Mouse (Mus musculus) adipocyte (in vitro differentiated cells): ENCODE data around the gene Gm9780.
"Not testable (repeated sequence)": the region's sequence is repeated elsewhere in the genome, so short reads cannot be mapped to it uniquely, and the experiment has no call there.

Experiments
- DNase-seq: peaks from one replicate; pipeline ENCODE4 v3.0.0-alpha.2; 2016; ENCODE audit warnings: low spot score

Gm9780 gene

DNA sequence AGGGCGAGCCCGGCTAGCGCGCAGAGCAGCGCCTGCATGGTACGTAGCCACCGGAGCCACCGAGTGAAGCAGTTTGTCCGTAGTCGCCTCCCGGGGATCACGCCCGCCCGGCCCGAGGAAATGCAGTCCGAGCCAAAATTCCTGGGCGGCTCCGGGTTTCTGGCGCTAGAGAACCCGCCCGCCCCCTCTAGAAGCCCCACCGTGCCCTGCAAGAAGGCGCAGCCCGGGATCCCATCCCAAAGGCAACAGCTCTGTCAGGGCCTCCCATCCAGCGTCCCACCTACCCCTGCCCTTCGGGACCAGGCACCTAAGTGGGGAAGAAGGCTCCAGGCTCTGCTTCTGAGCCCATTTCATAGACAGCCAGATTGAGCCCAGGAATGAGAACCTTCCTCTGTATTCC, at the start of gene Gm9780:
TSS of gene Gm9780 (minus strand) at position 101 of the 400 bp plus-strand sequence.
- DNase-seq, result not testable (repeated sequence)

DNA sequence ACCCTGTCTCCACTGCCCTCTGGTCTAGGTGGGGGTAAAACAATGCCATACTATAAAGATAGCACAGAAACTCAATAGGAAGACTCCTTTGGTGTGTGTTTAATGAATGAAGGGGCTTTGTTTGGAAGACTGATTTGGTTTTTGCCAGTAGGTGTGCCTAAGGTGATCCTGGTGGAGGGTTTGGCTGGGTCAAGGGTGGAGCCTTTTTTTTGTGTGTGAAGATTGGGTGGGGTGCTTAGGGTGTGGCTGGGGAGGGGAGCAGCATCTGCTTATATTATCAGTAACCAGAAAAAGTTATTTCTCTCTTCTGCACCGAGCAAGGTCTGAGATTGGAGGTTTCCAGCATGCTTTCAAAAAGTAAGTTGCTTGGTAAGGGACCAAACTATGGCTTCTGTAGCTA, 39.5 kb upstream of the Gm9780 start, which contains the start of gene Cphx3:
TSS of gene Cphx3 (plus strand) at position 301 of the 400 bp plus-strand sequence.
- DNase-seq, result not testable (repeated sequence)

DNA sequence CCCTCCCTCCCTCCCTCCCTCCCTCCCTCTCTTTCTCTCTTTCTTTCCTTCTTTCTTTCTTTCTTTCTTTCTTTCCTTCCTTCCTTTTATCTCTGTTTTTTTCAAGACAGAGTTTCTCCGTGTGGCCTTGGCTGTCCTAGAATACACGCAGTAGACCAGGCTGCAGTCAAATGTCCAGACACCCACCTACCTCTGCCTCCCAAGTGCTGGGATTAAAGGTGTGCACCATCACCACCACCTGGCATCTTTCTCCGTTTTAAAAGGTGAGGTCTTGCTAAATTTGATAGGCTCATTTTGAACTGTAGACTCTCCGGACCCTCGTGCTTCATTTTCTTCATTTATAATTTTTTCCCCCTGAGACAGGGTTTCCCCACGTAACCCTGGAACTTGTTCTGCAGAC, 38.7 kb upstream of the Gm9780 start, which contains the start of gene Cphx2:
TSS of gene Cphx2 (plus strand) at position 301 of the 400 bp plus-strand sequence.
- not testable (repeated sequence) for DNase-seq

DNA sequence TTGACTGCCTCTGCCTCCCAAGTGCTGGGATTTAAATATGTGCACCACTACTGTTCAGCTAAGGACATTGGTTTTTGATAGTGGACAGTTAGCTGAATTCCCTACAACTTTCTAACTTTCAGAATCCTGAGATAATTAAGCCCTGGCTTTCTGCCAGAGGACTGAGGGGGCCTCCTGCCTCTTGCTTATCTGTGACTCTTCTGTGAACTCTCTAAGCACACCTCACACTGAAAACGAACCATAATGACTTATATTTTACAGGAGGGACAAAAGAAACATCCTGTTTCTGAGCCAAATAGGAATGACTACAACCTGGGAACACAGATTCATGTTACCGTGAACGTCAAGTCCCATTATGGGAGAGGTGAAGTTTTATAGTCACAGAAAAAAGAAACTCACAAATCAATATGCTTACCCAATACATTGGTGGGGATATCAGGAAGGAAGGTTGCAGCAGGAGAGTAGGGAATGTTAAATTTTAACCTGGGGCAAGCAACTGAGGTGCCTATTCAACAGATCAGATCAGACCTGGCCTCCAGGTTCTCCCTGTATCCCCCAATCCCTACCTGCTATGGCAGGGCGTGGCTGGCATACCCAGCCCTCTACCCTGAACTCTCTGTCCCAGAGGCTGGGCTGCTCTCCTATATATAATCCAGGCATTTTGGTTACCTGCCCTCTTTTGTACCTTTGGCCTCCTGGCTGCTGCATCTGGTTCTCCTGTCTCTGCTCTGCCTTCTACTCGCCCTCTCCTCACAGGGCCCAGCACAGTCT, 34.3 kb upstream of the Gm9780 start:
- not testable (repeated sequence) for DNase-seq

DNA sequence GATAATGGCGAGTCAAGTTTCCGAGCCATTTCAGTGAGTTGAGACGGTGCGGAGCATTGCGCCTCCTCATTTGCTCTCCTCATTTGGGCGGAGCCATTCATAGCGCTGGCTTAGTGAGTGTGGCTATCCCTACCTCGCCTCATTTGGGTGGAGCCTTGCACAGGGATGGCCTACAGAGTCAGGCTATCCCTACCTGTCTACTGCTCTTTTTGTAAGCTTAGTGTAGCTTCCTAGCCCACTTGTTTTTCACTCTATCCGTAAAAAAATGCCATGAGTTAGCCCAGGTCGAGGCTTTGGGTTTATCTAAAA, 24.8 kb upstream of the Gm9780 start, which contains the start of gene Tmem254c:
TSS of gene Tmem254c (minus strand) at position 31 of the 309 bp plus-strand sequence.
- DNase-seq, result not testable (repeated sequence)

DNA sequence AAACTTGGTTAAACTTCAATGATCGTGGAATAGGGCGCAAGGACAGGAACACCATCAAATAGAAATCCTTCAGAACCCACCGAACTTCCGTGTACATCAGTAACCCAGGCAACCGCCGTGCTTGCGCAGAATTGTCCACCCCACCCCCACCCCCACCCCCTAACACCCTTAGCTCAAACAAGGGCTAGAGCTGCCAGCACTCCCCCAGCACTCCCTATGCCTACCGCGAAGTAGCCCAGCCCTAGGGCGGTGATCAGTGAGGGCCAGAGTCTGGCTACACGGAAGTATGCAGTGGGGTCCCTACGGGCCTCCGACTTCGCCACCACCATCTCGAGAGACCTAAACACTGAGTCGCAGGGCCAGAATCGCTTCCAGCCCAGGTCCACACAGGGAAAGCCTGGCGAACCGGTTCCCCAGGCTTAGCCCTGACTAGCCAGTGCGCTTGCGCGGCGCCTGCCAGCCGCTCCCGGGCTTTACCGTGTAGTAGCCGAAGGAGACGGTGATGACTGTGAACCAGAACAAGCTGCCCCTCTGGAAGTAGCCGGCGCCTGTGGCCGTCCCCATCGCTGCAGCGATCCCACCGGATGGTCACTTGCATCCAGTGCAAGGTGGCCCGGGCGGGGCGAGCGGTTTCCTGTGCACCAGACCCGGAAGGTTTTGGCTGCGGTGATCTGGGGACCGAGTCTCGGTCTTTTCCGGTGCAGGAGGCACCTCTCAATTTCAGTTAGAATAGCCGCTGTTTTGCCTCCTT, 24.2 kb upstream of the Gm9780 start:
- not testable (repeated sequence) for DNase-seq

DNA sequence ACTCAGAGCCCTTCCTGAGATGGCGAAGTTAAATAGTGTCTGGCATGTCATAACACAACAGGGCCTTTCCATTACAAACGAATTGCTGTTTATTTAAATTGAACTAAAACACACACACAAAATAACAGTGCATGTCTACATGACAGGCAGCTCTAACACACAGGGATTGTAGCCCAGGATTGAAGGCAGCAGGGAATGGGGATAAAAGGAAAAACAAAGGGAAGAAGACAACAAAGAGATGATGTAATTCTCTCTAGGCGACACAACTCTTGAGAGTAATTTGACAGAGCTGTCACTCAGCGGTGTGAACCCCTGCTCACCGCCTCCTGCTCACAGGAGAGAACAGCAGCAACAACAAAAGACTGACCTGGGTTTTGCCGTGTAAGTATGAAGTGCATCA, 16.9 kb upstream of the Gm9780 start:
- DNase-seq, result not testable (repeated sequence)

DNA sequence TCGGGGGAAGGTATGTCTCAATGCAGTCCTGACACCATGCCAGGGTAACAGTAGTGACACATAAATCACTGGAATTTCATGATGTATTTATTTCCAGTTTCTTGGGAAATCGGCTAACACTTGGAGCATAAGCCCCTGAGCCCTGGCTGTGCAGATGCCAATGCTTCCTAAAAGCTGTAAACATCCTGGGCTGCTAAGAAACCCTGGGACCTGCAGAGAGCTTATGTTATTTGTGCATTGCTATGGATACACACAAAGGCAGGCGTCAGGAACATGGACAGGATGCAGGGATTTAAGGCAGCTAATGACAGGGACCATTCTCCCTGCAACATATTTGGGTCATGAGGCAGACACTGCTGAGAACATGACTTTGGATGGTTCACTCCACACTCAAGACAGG, 15.7 kb upstream of the Gm9780 start:
- not testable (repeated sequence) for DNase-seq

DNA sequence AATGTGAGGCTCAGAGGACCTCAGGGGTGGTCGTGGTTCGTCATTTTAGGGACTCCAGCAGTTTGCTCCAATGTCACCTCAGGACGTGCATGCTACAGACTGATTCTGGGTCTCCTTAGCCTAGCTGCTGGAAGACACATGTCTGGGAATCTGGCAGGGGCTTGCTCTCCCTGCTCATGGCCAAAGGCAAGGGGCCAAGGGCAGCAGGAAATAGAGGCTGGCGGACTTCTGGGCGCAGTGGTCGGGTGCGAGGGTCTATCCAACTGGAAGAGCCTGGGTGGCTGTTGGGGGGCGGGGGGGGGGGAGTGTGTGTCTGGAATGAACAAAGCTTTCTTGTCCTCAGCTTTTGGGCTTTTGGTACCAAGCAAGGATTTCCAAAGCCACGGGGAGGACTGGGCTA, 6.3 kb upstream of the Gm9780 start:
- DNase-seq, result not testable (repeated sequence)

DNA sequence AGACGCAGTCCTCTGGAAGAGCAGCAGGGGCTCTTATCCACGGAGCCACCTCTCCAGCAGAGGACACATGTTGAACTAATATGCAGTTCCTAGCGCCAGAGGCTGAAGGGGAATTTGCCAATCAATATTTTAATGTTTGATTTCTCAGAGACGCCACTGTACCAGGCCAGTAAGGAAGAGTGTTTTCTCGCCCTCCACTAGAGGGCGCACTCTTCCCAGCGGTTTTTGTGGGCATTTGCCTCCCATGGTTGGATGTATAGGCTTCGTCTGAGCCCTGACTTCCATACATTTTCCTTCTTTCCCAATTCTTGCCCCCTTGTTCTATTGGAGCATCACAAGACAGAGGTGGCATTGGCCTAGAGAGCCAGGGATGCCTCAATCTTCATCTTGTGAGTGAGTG, 4.5 kb upstream of the Gm9780 start:
- DNase-seq, result not testable (repeated sequence)

DNA sequence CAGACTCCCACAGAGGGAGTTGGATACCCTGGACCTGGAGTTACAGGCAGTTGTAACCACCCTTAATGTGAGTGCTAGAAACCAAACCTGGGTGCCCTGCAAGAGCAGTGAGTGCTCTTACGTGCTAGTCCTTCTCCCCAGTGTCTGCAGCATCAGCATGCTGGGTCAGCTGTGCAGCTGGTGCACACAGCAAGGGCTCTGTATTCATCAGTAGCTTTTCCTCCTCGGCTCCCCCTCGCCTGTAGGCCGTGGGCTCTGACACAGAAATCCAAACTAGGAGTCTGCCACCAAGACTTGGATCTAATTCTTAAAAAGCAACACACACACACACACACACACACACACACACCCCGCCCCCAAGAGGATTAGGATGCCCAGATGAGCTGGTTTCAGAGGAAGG, 2.5 kb upstream of the Gm9780 start:
- DNase-seq, result not testable (repeated sequence)

DNA sequence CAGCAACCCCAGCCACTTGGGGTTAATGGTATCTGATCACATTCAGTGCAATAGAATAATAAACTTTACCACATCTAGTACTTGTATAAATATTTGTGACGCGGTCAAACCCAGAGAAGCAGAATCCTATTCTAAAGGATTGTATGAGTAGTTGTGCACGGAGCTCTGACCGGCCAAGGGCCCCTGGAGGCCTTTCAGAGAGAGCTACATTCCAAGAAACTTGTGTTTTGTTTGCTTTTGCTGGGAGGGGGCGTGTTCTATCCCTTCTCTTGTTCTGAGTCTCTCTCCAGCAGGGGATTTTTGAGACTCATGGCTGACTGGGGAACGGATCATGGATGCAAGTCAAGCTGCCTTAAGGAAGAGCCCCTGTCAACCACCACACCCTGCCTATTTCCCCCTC, 7.1 kb downstream of the Gm9780 start:
- DNase-seq, result not testable (repeated sequence)

DNA sequence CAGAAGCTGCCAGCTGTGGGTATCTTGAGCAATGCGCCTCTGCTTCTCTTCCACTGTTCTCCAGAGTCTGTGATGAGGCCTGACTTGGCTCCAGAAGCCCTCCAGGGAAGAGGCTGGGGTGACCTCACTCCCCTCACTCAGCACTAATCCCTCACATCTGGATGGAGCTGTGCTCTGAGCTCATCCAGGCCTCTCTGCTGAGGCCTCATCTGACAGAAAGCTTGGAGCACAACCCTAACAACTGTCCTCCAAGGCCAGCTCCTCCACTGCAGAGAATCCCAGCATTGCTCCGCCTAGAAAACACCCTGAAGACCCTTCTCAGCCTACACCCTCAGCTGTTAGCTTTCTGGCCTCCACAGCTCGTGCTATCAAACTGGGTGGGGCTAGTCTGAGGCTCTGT, 8.1 kb downstream of the Gm9780 start:
- DNase-seq, result not testable (repeated sequence)

DNA sequence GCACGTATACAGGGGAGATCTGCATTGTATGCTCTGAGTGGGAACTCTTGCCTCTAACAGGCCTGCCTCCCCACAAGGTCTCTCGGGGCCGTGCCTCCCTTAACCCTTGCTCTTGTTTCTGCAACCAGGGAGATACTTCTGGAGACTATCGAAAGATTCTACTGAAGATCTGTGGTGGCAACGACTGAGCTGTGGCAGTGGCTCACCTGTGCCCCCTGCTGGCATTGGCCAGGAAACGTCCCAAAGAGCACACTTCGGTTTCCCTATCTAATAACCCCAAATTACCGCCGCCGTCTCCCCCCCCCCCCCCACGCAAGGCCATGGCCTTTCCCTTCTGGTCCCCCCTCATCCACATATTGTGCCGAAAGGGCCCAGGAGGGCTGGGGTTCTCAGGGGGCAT, 16.9 kb downstream of the Gm9780 start:
- DNase-seq, result not testable (repeated sequence)

DNA sequence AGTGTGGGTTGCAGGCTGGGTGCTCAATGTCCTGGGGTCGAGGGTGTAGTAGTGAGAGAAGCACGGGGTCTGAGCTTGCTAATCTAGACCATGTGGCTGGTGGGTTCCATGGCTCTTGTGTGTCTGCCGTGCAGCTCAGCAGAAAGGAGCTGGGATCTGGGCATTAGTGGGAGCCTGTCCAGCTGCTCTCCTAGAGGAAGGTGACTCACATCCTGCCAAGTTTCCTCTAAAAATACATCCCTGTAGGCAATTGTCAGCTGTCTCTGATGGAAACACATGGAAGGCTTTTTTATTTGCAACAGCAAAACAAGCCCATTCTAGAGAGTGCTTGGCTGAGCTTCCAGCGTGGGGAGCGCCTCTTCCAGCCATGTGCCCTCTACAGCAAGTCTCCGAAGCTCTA, 19.7 kb downstream of the Gm9780 start:
- not testable (repeated sequence) for DNase-seq

DNA sequence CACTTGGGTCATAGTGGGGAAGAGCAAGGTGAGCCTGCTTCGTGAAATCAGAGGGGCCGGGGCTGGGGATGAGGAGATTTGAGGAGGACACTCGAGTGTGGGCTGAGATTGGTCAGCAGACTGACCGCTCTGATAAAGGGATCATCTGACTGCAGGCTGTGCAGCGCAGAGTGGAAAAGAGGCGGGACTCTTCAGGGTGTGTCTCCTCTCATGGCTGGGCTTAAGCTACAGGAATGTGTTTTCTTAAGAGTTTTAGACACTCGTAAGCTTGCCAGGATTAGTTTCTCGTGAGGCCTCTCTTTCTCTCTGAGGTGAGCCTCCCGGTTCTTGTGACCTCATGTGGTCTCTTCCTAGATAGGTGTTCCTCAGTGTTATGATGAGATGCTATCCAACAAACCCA, 21.0 kb downstream of the Gm9780 start:
- not testable (repeated sequence) for DNase-seq

DNA sequence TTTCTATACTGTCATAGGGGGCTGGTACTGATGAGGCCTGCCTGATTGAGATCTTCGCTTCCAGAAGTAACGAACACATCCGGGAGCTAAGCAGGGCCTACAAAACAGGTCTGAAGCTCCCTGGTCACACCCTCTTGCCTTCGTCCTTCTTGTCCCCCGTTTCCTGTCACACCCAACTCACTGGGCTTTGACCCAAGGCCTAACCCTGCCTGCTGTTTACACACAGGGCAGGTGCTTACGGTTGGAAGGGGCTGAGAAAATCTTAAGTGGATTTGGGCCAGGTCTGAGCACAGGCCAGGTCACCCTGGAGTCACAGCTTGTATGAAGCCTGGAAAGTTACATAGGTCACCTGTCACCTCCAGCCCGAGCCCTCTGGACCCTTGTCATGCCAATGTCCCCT, 26.1 kb downstream of the Gm9780 start:
- not testable (repeated sequence) for DNase-seq

DNA sequence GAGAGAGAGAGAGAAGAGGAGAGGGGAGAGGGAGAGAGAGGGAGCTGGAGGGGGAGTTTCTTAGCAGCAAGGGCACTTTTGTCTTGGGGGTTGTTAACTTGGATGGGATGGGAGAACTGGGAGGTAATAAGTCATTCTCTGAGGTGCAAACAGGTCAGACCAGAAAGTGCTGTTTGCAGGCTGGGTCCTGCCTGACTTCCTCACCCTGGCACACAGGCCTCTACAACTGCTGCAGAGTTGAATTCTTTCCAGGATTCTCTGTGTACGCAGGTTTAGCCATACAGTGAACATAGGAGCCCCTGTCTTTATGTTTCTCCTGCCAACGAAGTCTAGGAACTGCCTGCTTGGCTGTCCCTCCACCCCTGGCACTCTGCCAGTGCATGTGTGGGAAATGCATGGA, 35.0 kb downstream of the Gm9780 start:
- DNase-seq, result not testable (repeated sequence)

DNA sequence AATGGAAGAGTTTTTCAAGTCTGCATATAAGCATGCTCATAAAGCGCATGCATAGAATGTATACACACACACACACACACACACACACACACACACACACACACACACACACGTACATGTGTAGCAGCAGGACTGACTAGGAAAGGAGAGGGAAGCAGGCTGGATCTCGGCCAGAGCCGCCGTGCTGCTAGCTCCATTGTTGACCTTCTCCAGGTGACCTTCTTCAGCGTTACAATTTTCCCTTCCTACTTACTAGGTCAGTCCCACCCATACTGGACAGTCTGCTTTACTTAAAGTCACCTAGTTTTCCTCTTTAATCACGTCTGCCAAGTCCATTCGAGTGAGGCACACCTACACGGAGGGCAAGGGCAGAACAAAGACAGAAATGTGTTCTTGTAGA, 60.6 kb downstream of the Gm9780 start:
- DNase-seq, result not testable (repeated sequence)

DNA sequence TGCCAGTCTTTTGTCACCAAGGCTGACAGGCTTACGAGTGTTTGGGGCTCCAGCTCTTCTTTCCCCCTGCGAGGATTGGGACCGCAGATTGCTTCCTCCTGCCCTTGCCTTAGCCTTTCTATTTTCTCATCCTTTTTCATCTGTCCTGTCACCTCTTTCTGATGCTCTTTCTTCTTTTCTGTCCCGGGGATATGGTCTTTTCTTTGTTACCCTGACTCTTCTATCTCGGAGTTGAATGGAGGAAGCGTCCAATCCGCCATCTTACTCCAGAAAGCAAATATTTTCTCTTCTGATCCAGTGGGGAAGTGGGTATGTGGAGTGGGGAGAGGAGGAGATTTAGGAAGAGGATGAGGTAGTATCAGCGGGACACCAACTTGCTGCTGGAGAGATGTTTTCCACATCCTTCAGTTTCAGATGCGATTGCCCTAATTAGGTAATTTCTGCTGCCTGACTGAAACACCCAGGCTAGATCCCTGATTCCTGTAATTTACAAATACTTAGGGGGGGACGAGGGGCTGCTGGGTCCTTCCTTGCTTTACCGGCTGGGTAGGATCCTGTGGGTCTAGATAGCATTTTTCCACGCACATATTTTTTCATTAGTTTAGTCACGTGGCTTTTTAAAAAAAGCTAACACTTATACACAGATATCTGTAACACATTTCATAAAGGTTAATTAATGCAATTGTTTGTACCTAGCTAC, 63.1 kb downstream of the Gm9780 start:
- DNase-seq, result not testable (repeated sequence)

DNA sequence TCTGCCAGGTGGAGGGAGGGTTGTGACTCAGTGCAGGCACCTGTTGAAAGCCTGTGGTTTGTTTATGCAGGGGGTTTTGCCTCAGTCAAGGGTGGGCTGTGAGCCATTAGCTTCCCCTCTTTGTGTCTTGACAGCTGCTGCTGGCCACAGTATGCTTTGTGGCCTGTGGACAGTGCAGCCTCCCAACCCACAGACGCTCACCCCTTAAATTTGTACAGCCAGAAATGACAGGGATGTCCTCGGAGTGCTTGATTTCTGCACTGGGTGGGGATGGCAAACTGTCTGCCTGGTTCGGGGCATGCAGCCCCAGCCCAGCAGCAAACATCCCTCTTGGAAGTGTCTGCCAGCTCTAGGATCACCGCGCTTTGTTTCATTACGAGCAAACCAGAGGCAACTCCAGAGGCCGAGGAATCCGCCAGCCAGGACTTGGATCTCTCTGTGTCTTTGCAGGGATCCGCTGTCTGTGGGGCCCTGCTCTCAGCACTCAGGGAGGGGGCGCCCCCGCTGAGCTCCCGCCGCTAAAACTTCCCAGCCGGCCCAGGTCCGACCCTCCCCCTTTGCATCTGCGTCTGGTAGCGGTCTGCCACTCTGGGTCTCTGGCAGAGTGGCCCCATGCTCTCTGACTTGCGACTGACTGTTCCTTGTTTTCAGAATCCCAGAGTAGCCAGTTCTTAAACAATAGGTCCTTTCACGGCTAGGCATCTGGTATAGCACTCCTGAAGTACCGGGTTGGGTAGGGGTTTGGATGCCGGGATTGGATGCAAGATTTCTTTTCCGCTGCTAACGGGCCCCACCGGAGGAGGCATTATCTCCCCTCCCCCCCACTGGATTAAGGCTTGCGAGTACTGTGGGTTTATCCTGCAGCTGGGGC, 63.9 kb downstream of the Gm9780 start, which contains the start of gene Duxbl1:
TSS of gene Duxbl1 (plus strand) at position 207 of the 871 bp plus-strand sequence.
- DNase-seq, result not testable (repeated sequence)
